Mouse (Mus musculus): ENCODE measurements around the gene Vcp. TPM values are rescaled to one million over a fixed set of nuclear protein-coding genes. Genes with fewer than 3 reads are reported as not detected.

The Vcp gene
- total RNA-seq, 2 experiments from 2014 or later, result 153 to 268 TPM

DNA sequence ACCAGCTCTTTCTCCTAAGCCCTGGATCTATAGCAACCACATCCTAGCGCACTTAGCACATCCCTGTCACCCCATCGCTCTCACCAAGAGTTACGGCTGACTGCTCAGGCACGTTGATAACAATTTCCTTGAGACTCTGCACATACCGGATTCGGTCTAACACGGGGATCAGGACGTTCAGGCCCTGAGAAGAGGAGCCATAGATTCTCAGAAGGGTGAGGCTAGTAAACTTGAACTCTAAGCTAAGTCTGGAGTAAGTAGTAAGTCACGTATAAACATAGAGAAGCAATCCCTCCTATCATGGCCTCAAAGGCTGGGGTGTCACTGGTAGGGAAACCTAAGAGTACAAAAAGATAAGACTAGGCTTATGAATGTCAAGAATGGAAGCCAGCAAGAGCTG, 30.0 kb upstream of the Vcp start:
- no peak for ATAC-seq (replicated peaks; ENCODE audit: poor library complexity)

GRCm38 (mm10) chr4:43029749-43030148, 29.4 kb upstream of the Vcp start:
- no peak for ATAC-seq (replicated peaks; ENCODE audit: poor library complexity)

DNA sequence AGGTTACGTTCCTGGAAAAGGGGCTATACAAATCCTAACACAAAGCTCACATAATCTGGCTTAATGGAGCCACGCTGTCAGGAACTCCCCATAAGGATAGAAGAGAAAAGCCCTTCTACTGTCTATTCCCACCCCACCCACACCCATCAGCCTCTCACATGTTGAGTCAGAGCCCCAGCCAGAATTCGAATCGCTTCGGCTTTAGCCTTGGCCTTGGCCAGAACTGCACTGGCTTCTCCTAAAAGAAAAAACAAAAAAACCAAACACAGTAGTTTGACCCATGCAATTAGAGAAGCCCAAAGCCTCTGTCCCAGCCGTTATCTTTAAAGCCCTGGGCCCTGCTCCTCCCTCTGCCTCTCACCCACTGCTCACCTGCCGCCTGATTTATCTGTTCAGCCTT, 28.8 kb upstream of the Vcp start:
- ATAC-seq (replicated peaks; ENCODE audit: poor library complexity), result no peak

GRCm38 (mm10) chr4:43025084-43025960, 25.0 kb upstream of the Vcp start, which contains the start of gene Pigo:
Pigo (minus strand) TSS chr4:43025819.
- peak; percentile 92 for ATAC-seq (replicated peaks; ENCODE audit: poor library complexity)

- ATAC-seq (replicated peaks; ENCODE audit: poor library complexity), result no peak
These were observed 24.4 kb upstream of the Vcp start for GRCm38 (mm10) chr4:43024673-43025072.

- no peak for ATAC-seq (replicated peaks; ENCODE audit: poor library complexity)
These were observed 21.0 kb upstream of the Vcp start for GRCm38 (mm10) chr4:43021341-43021740.

DNA sequence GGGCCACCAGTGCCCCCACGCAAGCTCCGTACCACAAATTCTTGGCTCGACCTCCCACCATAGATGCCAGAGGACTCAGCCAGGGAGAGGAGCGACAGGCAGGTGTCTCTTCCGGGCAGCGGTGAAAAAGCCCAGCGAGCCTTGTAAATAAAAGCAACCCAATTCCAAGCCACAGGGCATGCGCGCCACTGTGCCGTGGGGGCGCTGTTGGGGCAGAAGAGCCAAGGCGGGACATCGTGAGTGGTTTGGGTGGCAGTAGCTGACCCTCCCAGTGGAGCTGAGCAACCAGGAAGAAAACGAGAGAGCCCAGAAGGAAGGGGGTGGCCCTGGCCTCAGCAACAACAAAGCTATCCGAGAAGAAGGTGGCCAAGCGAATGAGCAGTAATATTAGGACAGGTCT, 20.6 kb upstream of the Vcp start:
- no peak for ATAC-seq (replicated peaks; ENCODE audit: poor library complexity)

DNA sequence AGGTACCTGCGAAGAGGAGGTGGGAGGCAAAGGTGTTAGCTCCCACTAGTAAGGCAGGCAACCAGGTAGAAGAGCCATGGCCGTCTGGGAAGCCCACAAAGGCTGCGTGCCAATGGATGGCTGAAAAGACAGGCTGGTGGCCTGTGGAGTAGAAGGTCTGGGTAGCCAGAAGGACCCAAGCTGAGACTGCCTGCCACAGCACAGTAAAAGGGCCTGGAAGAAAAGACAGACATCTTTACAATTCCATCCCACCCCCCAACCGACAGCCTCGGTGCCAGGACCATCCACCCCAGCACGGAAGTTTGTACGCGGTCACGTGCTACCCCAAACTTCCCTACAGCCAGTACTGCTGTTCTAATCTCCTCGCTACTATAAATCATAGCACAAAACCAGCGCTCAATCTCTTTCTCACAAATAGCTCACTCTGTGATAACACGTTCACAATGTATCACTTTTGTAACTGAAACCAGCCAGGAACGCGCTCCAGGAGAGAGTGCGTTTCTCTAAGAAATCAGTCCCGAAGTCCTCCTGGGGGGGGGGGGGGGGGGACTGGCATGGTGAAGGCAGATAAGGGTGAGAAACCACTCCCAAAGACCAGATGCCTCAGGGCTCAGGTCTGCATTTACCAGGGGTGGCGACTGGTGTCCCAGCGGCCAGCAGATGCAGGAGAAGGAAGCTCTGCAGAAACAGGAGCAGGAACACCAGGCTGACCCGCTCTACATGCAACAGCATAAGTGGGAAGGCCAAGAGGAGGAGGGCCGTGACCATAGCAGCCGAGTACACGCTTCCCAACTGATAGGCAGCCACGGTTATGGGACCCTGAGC, 19.5 kb upstream of the Vcp start:
- peak; percentile 52 for ATAC-seq (replicated peaks; ENCODE audit: poor library complexity)

- ATAC-seq (replicated peaks; ENCODE audit: poor library complexity), result no peak
These were observed 18.9 kb upstream of the Vcp start for GRCm38 (mm10) chr4:43019176-43019575.

DNA sequence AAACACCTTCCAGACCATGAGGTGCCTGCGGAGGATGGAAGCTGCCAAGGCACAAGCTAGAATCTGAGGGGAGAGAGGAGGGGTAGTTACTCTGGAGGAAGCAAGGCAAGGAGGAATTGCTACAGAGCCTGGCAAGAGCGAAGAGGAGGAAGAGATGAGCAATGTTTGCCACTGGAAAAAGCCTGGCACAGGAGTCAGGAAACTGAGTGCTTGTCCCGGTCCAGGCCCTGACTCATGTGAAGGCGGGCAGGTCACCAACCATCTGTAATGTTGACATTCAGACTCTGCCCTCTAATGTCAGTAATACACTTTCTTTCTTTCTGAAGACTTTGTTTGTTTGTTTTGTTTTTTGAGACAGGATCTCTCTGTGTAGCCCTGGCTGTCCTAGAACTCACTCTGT, 17.8 kb upstream of the Vcp start:
- ATAC-seq (replicated peaks; ENCODE audit: poor library complexity), result no peak

GRCm38 (mm10) chr4:43012091-43012490, 11.8 kb upstream of the Vcp start:
- ATAC-seq (replicated peaks; ENCODE audit: poor library complexity), result no peak

- peak; percentile 83 for ATAC-seq (replicated peaks; ENCODE audit: poor library complexity)
These were observed 10.1 kb upstream of the Vcp start, which contains the start of gene Fancg for GRCm38 (mm10) chr4:43010161-43011038. Fancg (minus strand) TSS chr4:43010506.

GRCm38 (mm10) chr4:43005765-43006164, 5.5 kb upstream of the Vcp start:
- peak; percentile 77 for ATAC-seq (replicated peaks; ENCODE audit: poor library complexity)

DNA sequence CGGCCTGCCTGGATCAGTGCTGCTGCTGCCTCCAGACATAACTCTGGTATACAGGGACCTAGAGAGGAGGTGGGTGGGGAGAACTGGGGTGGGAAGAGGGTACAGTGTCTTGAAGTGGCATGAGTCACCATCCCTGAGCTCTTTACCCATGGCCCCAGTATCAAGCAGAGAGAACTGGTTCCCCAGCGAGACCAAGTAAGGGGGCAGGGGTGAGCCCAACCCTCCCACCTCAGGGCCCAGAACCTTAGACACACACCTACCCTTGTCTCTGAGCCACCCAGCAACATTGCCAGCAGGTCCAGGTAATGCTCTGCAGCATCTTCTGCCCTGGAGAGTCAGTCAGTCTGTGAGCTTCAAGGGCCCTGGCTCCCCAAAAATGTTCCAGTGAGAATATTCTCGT, 4.6 kb upstream of the Vcp start:
- no peak for ATAC-seq (replicated peaks; ENCODE audit: poor library complexity)

DNA sequence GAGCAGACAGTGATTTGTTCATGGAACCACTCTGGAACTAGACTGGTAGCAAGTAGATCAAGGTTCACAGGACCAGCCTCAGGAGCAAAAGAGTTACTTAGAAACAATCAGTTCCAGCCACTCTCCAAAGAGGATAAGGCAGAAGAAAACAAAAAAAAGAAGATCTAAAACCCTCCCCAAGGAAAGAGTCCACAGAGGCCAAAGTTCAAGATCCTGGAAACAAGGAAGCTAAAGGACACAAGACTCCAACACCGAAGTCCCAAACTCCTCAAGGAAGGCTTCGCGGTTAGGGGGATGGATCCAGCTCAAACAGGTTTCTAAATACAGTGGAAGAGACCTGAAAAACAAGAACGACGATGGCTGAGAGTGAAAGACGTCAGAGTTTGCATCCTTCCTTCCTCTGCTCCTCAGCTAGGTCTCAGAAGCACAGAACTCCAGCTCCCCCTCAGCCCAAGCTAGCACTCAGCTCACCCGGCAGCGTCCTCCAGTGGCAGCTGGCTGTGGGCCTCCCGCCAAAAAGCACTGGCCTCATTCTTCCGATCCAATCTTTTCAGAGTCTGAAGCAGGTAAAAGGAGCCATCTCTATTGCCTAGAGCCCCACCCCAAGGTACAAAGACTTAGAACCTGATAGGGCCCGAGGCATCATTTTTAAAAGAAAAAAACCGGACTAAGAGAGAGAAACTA, 2.6 kb upstream of the Vcp start:
- no peak for ATAC-seq (replicated peaks; ENCODE audit: poor library complexity)

DNA sequence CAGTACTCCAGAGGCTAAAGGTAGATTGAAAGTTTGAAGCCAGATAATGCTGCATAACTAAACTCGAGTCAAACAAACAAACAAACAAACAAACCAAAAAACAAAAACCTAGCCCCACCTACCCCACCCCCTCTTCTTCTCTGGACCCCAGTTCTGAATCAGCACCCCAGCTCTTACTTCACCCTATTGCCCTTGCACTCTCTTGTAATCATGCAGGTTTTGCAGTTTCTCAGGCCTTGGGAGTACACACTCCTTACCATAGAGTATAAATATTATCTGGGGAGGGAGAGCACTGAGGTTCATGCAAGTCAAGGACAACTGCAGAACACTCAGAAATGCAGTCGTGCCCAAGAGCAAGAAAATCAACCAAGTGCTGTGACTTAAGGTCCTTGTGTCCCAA, 965 bp upstream of the Vcp start:
- ATAC-seq (replicated peaks; ENCODE audit: poor library complexity), result no peak

DNA sequence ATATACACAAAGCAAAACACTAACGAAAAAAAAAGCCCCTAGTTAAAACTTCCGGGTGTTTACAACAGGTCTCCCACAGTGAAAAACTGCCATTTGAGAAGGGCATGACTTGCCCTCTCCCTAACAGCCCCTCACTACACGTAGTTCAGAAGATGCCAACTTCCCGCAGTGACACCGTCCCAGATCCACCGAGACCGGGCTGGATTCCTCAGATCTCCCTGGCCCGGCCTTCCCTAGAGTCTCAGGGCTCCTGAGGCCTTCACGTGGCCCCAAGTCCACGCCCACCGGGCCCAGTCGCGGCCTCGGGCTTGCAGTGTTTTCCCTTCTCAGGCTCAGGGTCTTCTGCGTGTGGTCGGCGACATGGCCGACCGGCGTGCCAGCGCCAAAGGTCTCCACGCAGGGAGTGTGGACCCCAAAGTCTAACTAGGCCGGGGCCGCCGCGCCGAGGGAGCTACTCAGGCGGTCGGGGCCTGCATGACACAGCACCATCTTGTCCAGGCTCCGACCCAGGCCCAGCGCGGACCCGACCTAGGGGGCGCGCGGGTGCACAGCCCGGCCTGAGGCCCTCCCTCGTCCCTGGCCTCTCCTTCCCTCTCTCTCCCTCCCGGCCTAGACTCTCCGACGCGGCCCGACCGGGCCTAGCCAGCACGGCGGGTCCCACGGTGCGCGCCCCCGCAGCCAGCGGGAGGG, 711 bp downstream of the Vcp start:
- peak; percentile 54 for ATAC-seq (replicated peaks; ENCODE audit: poor library complexity)

- no peak for ATAC-seq (replicated peaks; ENCODE audit: poor library complexity)
These were observed 2.3 kb downstream of the Vcp start for GRCm38 (mm10) chr4:42998022-42998421.

GRCm38 (mm10) chr4:42988296-42988695, 12.0 kb downstream of the Vcp start:
- peak; percentile 66 for ATAC-seq (replicated peaks; ENCODE audit: poor library complexity)

DNA sequence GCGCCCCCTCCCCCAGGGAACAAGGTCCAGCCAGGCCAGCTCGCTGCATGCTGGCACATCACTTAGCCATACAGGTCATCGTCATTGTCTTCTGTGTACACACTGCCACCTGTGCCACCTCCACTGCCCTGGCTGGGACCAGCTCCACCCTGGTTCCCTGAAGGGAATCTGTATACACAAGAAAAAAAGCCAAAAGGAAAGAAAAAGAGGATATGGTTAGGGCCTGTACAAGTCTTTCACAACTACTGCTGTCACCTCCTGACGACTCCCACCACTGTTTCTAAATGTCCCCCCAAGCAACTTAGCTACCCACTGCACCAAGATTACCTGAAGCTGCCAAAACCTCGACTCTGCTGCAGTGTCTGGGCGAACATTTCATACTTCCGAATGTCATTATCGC, 19.8 kb downstream of the Vcp start:
- peak; percentile 59 for ATAC-seq (replicated peaks; ENCODE audit: poor library complexity)
